Mouse (Mus musculus) brain, adult 2 months (tissue): ENCODE data around the gene Tkt.
"Not testable (repeated sequence)": the region's sequence is repeated elsewhere in the genome, so short reads cannot be mapped to it uniquely, and the experiment has no call there.

Experiments
- DNase-seq: peaks from one replicate; pipeline ENCODE4 v3.0.0; 2011; ENCODE audit warnings: low read depth, low spot score

Gene Tkt

GRCm38 (mm10) chr14:30548131-30548720 is at the start of gene Tkt:
TSS of gene Tkt (plus strand) at chr14:30548359.
- peak; percentile 84 for DNase-seq

- DNase-seq = peak; percentile 57
These were observed 43.2 kb upstream of the Tkt start for GRCm38 (mm10) chr14:30504990-30505389.

- DNase-seq = no peak
These were observed 37.9 kb upstream of the Tkt start for GRCm38 (mm10) chr14:30510214-30510763.

- DNase-seq = no peak
These were observed 35.3 kb upstream of the Tkt start for GRCm38 (mm10) chr14:30512896-30513295.

GRCm38 (mm10) chr14:30515931-30516723 is 32.0 kb upstream of the Tkt start:
- peak; percentile 95 for DNase-seq

GRCm38 (mm10) chr14:30519323-30519722 is 28.8 kb upstream of the Tkt start:
- no peak for DNase-seq

- peak; percentile 90 for DNase-seq
These were observed 24.8 kb upstream of the Tkt start for GRCm38 (mm10) chr14:30523356-30523755.

GRCm38 (mm10) chr14:30528392-30528791 is 19.8 kb upstream of the Tkt start:
- no peak for DNase-seq

- DNase-seq = no peak
These were observed 19.2 kb upstream of the Tkt start for GRCm38 (mm10) chr14:30528961-30529360.

GRCm38 (mm10) chr14:30529454-30529853 is 18.7 kb upstream of the Tkt start:
- DNase-seq = no peak

GRCm38 (mm10) chr14:30530726-30531269 is 17.4 kb upstream of the Tkt start:
- no peak for DNase-seq

GRCm38 (mm10) chr14:30531431-30531830 is 16.7 kb upstream of the Tkt start:
- DNase-seq = no peak

GRCm38 (mm10) chr14:30531896-30532295 is 16.3 kb upstream of the Tkt start:
- peak; percentile 25 for DNase-seq

GRCm38 (mm10) chr14:30533780-30534450 is 14.2 kb upstream of the Tkt start:
- no peak for DNase-seq

- DNase-seq = peak; percentile 87
These were observed 6.6 kb upstream of the Tkt start for GRCm38 (mm10) chr14:30541541-30541940.

- not testable (repeated sequence) for DNase-seq
These were observed 4.8 kb upstream of the Tkt start for GRCm38 (mm10) chr14:30543331-30543730.

- DNase-seq = peak; percentile 95
These were observed 1.0 kb downstream of the Tkt start for GRCm38 (mm10) chr14:30548965-30549776.

- DNase-seq = peak; percentile 28
These were observed 1.6 kb downstream of the Tkt start for GRCm38 (mm10) chr14:30549777-30550149.

- DNase-seq = no peak
These were observed 2.3 kb downstream of the Tkt start for GRCm38 (mm10) chr14:30550232-30551070.

- no peak for DNase-seq
These were observed 3.4 kb downstream of the Tkt start for GRCm38 (mm10) chr14:30551509-30551908.
